18 mouse cellular contexts compared by ENCODE assay signal in the genomic region with DNA sequence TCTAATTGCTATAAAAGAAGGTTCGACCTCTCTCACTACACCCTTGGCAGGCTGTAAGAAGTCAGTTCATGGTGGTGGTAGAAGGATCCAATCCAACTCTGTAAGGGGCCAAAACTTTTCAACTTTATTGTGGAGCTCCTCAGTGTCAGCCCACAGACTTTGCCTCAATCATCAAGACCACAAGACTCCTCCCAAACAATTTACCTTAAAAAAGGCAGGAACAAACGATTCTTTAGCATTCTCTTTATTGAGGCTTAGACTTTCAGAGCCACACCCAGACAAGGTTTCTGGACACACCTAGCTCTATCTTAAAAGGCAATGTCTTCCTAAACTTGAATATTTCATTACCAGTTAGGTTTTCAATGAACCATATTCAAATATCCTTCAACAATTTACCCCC.
"Had no signal": no experiment of that assay in that cellular context is flagged by ENCODE, and none has a peak within 500 bp of the region (broad histone marks: within the 10 kb centered on the region; RNA-seq: fewer than 3 reads in every experiment).

No protein-coding gene starts in this region.

- H3K27ac ChIP-seq: midbrain, embryonic 10.5 days; midbrain, embryonic 12.5 days; neural tube, embryonic 13.5 days; neural tube, embryonic 15.5 days had no signal

- H3K36me3 ChIP-seq: midbrain, embryonic 10.5 days; midbrain, embryonic 12.5 days; neural tube, embryonic 13.5 days; neural tube, embryonic 15.5 days had no signal

- H3K4me1 ChIP-seq: midbrain, embryonic 10.5 days; midbrain, embryonic 12.5 days; neural tube, embryonic 13.5 days; neural tube, embryonic 15.5 days had no signal

- H3K9ac ChIP-seq: lung, embryonic 14.5 days; midbrain, embryonic 12.5 days; neural tube, embryonic 13.5 days; neural tube, embryonic 15.5 days had no signal

- H3K27me3 ChIP-seq: midbrain, embryonic 12.5 days; neural tube, embryonic 13.5 days; neural tube, embryonic 15.5 days had no signal

- H3K4me3 ChIP-seq: midbrain, embryonic 10.5 days; midbrain, embryonic 12.5 days; myocyte; neural tube, embryonic 13.5 days; neural tube, embryonic 15.5 days had no signal

- DNase-seq: lung, adult 18-20 months; lung, embryonic 14.5 days; lung, postnatal 10 days; lung, postnatal 4 days; midbrain, embryonic 14.5 days; retina, postnatal 1 day; right cerebral cortex, adult 18-20 months; right cerebral cortex, postnatal 25 days; right cerebral cortex, postnatal 4 days; spleen, adult 18-20 months; thymus, adult 18-20 months; thymus, postnatal 14 days; thymus, postnatal 36 days had no signal
